Mouse (Mus musculus) heart, adult 8-10 months (tissue): Measurements from ENCODE around the gene Arhgap15. TPM values are rescaled to one million over a fixed set of nuclear protein-coding genes. Genes with fewer than 3 reads are reported as not detected.

Experiments used
- DNase-seq: peaks from one replicate; pipeline ENCODE4 v3.0.0; 2022; ENCODE audit warnings: low spot score
- total RNA-seq, 4 experiments: library from RNA; stranded (reverse); gene quantifications; 2 replicates each; pipeline ENCODE4 v1.2.4; 2022

The Arhgap15 gene
- total RNA-seq, 4 experiments from 2014 or later: 0.41 to 1.1 (median 0.89) TPM

DNA sequence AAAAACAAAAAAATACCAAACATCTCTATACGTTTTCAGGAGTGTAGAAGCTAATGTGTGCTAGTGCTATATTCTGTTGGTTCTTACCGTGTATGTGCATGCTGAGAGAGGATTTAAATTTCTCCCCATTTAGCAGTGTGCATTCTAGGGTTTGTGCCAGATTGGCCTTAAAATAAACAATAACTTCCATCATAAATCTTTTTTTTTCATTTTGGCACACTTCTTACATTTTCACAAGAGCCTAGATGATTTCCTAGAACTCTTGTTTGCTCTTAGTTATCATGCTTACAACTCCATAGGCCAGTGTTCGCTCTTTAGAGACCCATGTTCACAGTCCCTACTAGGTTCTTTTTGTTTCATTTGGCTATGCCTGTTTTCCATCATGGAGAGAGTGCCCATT lies 362.7 kb downstream of the Arhgap15 start:
- DNase-seq: no peak

DNA sequence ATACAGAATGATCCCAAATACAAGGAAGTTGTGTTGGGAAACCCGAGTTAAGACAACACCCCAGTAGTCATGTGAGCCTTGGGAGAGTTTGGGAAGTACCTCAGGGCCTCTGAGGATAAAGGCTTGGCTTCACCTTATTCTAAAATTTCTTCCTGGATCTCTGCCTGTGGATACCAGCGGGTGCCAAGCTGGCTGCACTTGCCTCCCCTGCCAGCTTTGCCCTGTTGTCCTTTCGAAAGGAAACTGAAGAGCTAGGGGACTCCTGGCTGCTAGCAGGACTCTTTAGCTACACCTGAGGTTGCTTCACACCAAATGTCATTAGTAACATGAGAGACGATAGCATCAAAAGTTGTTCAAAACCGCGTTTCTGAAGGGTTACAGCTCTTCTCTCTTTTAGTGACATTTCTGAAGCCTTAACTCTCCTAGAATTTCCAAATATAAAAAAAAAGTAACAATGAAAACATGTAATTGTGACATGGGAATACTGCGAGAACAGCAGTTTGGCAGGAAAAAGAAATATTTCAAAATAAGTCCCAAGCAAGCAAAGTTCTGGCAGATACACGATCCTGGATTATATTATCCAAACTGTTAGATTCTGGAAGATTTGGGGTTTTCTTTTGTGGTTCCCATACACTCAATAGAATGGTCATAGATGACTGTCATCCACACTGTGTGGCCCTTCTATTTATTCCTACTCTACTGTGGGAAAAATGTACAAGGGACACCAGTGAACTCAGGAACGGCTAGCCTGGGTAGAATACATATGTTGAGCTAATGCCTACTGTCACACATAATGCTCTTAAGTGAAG lies 364.6 kb downstream of the Arhgap15 start:
- DNase-seq: peak; percentile 32

DNA sequence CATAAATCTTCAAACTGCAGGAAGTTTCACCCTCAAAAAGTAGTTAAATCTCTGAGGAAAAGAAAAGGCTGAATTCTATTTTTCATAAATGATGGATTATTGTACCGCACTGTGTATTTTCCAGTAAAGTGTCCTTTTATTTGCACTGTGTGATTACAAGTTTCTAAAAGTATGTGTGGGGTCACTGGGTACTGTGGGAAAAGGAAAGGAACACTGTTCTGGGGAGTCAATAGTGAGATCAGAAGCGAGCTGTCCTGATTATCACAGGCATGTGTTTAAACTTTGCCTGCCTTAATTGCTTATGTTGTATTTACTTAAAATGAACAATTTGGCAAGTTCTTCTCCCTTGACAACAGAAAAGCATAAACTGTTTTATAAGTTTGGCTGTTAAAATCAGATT lies 365.7 kb downstream of the Arhgap15 start:
- peak; percentile 19 for DNase-seq

DNA sequence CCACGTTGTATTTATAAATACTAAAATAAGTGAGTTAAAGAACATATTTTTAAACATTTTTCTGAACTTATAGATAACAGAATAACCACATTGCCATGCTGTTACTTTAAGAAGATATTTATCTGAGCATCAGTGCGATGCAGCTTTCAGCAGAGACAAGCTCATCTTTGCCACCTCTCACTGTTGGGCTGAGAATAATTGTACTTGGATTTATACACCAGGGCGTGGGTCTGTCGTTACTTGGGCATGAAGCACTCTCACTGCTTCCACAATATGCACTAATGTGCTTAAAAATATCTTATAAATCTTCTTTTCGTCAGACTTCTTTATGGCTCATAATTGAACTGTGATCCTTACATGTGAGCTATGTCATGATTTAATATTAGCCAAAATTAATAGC lies 372.5 kb downstream of the Arhgap15 start:
- no peak for DNase-seq

DNA sequence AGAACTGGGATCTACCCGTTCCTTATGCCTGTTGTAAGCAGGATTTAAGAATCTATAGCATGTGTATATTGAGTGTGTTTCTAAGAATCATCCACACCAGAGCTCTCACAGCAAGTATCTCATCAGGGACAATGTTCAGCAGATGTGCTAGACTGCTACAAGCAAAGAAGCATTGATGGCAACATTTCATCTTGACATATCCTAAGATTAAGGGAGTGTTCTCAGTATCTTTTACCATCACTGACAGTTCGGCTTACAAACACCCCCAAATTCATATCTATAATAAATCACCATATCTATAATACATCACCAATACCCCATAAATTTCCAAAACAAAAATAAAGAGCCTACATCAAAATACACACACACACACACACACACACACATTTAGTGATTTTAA lies 374.6 kb downstream of the Arhgap15 start:
- DNase-seq: no peak

GRCm38 (mm10) chr2:44124093-44124492 lies 375.5 kb downstream of the Arhgap15 start:
- DNase-seq: no peak

DNA sequence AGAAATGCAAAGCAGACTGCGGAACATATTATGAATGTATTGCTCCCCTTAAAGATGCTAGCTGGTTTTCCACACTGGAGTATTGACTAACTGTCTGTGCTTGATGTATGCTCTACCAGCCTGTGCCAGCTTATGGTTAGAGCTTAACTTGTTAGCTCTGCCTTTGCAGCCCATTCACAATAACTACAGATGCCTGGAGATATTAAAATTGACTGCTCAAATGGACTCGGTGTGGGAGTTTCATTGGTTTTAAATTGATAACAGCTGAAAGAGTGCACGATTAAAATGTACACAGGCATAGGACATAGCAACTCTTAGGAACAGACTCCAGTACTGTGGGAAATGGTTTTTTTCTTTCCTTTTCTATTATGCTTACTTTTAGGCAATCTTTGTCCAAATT lies 376.1 kb downstream of the Arhgap15 start:
- DNase-seq: no peak

DNA sequence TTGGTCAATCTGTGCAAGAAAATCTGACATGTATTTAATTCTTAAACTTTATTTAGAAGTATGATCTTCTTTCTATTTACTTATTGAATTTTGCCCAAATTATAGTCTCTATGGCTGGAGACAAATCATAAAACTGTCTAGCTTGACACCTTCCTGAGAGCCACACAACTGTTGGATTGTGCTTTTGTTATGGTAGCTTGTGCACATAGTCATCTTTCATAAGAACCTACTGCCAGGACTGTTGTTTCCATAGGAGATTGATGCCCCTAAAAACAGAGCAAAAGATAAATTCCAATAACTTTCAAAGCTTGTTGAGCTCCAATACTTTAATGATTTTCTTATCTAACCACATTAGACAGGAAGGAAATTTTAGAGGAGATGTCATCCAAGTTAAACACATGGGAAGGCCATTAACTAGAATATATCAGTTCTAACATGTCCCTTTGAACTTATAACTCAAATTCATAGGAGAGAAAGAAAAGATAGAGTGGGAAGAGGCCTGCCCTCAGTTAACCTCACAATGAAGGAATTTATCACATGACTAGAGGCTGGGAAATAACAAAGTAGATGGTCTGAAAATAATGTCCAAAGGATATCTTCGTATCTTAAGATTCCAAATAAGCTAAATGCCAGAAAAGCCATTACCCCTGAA lies 377.5 kb downstream of the Arhgap15 start:
- DNase-seq: no peak

- DNase-seq: no peak
Observed at GRCm38 (mm10) chr2:44129533-44129932, 380.9 kb downstream of the Arhgap15 start.

- DNase-seq: no peak
Observed at GRCm38 (mm10) chr2:44131271-44131670, 382.6 kb downstream of the Arhgap15 start.

DNA sequence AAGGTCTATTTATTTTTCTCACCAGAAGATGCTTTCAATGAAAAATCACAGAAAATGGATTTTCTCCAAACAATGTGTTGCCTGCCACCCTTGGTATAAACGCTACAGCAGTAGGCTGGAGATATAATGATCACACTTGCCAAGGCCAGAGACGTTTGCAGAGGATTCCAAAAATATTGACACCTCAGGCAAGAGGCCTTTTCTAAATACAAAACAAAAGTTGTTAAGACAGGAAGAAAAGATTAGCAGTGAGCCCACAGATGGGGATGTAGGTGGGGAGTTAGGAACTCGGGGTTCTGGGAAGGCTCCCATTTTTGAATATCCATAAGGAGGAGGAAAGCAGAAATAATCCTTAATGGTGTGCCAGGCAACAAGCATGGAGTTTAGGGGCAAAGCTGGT lies 386.2 kb downstream of the Arhgap15 start:
- DNase-seq: no peak

DNA sequence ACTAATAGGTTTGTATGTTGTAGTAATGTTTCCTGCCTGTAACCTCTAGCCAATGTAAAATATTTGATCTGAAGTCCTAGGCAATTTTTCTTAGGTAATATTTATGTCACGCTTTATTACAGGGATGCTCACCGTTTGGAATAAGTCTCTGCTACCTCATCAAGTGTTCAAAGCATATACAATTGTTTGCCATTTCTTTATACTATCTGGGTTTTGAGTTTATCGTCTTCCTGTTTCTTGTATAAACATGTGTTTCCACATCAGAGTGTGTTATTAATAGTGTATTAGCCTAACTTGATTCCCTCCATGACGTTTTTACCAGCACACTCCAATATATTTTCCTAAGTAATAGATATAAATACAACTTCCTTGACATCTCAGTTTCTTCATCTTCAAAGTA lies 391.8 kb downstream of the Arhgap15 start:
- no peak for DNase-seq

- no peak for DNase-seq
Observed at GRCm38 (mm10) chr2:44142152-44142551, 393.5 kb downstream of the Arhgap15 start.

GRCm38 (mm10) chr2:44142611-44143010 lies 394.0 kb downstream of the Arhgap15 start:
- DNase-seq: no peak

- DNase-seq: no peak
Observed at GRCm38 (mm10) chr2:44146124-44146981, 397.7 kb downstream of the Arhgap15 start.

GRCm38 (mm10) chr2:44147486-44147885 lies 398.9 kb downstream of the Arhgap15 start:
- DNase-seq: peak; percentile 44

GRCm38 (mm10) chr2:44147971-44148370 lies 399.3 kb downstream of the Arhgap15 start:
- no peak for DNase-seq

DNA sequence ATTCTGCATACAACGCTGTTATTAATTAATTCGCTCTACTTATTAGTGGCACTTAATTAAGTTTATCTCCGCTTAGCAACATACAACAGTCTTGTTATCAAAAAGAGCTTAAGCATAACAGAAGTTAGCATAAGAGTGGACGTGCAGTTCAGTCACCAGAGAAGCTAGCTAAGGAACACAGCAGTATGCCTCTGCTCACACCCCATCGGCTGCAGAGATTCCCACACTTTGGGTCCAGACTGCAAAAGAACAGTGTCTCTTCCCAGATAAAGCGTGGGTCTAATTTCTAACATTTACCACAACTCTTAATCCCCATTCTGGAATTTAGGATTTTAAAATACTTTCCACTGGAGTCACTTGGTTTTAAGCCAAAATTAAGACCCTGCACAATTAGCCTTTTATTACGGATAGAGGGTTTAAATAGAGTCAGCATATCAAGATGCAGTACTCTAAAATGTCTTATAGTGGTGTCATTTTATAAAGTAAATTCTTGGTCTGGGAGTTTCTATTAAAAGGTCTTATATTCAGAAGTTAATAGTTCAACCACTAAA lies 400.0 kb downstream of the Arhgap15 start:
- peak; percentile 14 for DNase-seq

DNA sequence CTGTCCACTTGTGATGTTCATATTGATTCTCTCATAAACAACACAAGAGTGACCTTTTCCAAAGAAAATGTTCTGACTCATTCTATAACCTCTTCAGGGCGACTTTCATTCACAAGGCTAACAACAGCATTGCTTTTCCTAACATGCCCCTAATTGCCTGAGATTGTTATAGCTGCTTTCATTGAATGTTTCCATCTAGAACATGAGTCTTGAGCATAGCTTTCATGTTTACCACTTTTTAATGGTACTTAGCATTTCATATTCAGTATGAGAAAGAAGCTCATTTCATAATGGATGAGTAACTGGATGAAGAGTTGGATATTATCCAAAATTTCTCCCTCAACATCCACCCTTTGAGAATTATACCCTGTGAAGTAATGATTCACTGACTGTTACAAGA lies 403.7 kb downstream of the Arhgap15 start:
- DNase-seq: no peak

DNA sequence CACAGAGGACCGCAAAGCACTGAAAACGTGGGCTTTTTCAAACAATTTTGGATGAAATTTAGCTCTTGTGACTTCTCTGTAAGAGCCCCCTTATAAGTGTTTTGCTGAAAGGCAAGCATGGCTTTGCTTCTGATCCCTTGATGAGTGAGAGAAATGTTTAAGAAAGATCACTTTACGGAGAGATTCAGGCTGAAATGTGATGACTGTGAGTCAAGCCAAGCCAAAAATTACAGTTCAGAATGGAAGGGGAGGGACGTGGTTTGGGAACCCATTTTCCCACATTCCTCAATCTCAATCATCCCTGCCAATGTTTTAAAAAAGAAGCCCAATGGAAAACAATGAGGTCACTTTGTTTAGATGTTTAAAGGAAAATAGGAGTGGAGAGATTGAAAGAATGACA lies 411.7 kb downstream of the Arhgap15 start:
- peak; percentile 13 for DNase-seq

- DNase-seq: peak; percentile 16
Observed at GRCm38 (mm10) chr2:44165789-44166188, 417.2 kb downstream of the Arhgap15 start.

DNA sequence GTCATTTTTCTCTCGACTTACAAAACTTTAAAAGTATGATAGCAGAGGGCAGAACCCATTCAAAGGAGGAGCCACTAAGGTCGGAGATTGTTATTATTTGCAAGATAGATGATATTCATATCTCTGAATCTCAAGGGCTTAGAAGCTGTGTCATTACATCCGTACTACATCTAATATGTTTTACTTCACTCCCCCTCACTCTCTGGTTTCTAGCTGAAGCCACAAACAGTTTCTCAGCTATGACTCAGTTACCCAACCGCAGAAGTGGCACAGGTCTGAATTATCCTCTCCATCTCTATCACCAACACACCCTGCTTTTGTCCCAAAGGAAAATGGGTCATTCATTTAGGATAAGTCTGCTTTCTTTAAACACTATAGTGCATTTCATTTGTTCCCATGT lies 418.1 kb downstream of the Arhgap15 start:
- no peak for DNase-seq
